Mouse (Mus musculus): ENCODE measurements at regions not wholly inside any gene's neighbourhood (a gene's known extent, or its start where the extent isn't known, plus 50 kb on each side); places are given as distances from the start of the nearest gene placed in this dataset.

DNA sequence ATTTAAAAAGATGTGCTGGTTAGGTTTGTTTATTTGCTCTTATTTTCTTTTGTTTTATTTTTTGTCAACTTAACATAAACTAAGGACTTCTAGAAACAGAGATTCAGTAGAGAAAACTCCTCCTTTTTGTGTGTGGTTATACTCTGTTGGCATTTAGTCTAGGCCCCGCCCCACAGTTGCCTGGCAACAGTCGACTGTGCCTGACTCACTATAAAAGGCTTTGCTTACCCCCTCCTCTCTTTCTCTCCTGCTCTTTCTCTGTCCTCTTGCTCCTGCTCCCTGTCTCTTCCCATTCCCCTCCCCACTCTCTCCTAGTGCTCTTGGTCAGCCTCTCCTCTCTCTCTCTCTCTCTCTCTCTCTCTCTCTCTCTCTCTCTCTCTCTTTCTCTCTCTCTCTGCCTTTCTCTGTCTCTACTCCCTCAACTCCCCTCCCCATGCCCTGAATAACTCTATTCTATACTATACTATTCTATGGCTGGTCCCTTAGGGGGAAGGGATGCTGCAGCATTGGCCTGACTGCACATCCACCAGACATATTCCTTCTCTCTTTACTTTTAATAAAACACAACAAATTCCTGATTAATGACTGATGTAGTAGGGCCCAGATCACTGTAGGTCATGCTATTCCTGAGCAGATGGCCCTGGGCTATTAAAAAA, 76.6 kb upstream of the Fscb start:
- peak; percentile 17 for DNase-seq (ENCODE audit: extremely low spot score, low spot score)

DNA sequence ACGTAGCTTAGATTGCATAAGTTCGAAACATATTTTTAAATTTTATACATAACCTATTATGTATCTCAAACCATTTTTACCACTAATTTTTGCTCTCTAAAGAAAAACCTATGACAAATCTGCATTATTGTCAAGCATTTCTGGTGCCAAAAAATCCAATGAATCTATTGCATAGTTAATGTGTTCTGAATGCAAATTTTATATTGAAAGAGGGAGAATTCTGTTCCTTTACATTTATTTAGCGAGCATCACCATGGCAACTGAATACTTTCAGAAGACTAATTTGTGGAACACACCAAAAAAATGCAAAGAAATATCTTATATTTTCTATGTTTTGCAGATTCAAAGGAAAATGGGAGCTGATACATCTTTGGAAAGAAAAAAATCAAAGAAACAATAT, 66.6 kb upstream of the Fscb start:
- DNase-seq (ENCODE audit: extremely low spot score, low spot score): no peak

Data from neural tube, embryonic 10.5 days (tissue).